Mouse (Mus musculus) CH12.LX (cell line): ENCODE data around the gene Krt17.
"Not testable (repeated sequence)": the region's sequence is repeated elsewhere in the genome, so short reads cannot be mapped to it uniquely, and the experiment has no call there.

Experiments
- CHD2 ChIP-seq: IDR thresholded peaks from 2 replicates; pipeline ENCODE4 v1.6.1; 2011; ENCODE audit warnings: low read length, improper control_type of control experiment
- CTCF ChIP-seq, 2 experiments: IDR thresholded peaks in 1 of 2; conservative IDR thresholded peaks in 1 of 2; 2 replicates each; pipeline ENCODE4 v1.5.1; 2011 to 2012; ENCODE audit warnings: low read depth in 2 of 2, low read length in 2 of 2, improper control_type of control experiment in 1 of 2, inconsistent platforms in 1 of 2, mild to moderate bottlenecking in 1 of 2, moderate library complexity in 1 of 2
- E2F4 ChIP-seq: IDR thresholded peaks from 2 replicates; pipeline ENCODE4 v1.6.1; 2011; ENCODE audit warnings: low read depth, low read length, improper control_type of control experiment; ENCODE audit not compliant: insufficient replicate concordance
- EP300 ChIP-seq: IDR thresholded peaks from 2 replicates; pipeline ENCODE4 v1.6.1; 2011; ENCODE audit warnings: low read length, improper control_type of control experiment
- MEF2A ChIP-seq: IDR thresholded peaks from 2 replicates; pipeline ENCODE4 v1.6.1; 2014; ENCODE audit warnings: low read depth, mild to moderate bottlenecking, inconsistent platforms, low read length, improper control_type of control experiment, borderline replicate concordance
- POLR2AphosphoS2 ChIP-seq: IDR thresholded peaks from 2 replicates; pipeline ENCODE4 v1.6.1; 2011; ENCODE audit warnings: low read depth, low read length, improper control_type of control experiment

DNA sequence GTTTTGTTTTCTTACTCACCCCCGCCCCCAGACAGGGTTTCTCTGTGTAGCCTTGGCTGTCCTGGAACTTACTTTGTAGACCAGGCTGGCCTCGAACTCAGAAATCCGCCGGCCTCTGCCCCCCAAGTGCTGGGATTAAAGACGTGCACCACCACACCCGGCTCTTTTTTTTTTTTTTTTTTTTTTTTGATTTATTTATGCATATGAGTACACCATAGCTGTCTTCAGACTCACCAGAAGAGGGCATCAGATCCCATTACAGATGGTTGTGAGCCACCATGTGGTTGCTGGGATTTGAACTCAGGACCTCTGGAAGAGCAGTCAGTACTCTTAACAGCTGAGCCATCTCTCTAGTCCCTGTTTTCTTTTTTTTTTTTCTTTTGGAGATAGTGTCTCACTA, 47.8 kb upstream of the Krt17 start:
- TF ChIP-seq CTCF (conservative IDR thresholded peaks at IDR 0.05 in 1 of 2, IDR thresholded peaks at IDR 0.05 in 1 of 2; ENCODE audit: low read depth in 2 of 2, low read length in 2 of 2); MEF2A; EP300; CHD2; E2F4; POLR2AphosphoS2: not testable (repeated sequence)
